Mouse (Mus musculus): ENCODE data around the gene Sap25.

- TF ChIP-seq POLR2A (IDR thresholded peaks at IDR 0.05; ENCODE audit: control insufficient read depth, low read depth, low read length) (no peak), CTCF (IDR thresholded peaks at IDR 0.05; ENCODE audit: control insufficient read depth, insufficient read depth, insufficient replicate concordance, low read depth, low read length) (no peak)
These were observed 8.8 kb downstream of the Sap25 start for GRCm38 (mm10) chr5:137649669-137650571.

Data from testis, adult 2 months (tissue).